Mouse (Mus musculus) CH12.LX (cell line): ENCODE results near the gene Birc6.
A peak's percentile ranks its signal among the peaks of the same experiment; 100 is the strongest.

Source experiments
- CTCF ChIP-seq, 2 experiments: IDR thresholded peaks in 1 of 2; conservative IDR thresholded peaks in 1 of 2; 2 replicates each; pipeline ENCODE4 v1.5.1; 2011 to 2012; ENCODE audit warnings: low read depth in 2 of 2, low read length in 2 of 2, improper control_type of control experiment in 1 of 2, inconsistent platforms in 1 of 2, mild to moderate bottlenecking in 1 of 2, moderate library complexity in 1 of 2
- KAT2A ChIP-seq: IDR thresholded peaks from 2 replicates; pipeline ENCODE4 v1.6.1; 2012; ENCODE audit warnings: low read length, improper control_type of control experiment, inconsistent platforms; ENCODE audit not compliant: insufficient replicate concordance
- MAX ChIP-seq: IDR thresholded peaks from 2 replicates; pipeline ENCODE4 v1.6.1; 2011; ENCODE audit warnings: low read length, improper control_type of control experiment
- POLR2A ChIP-seq: IDR thresholded peaks from 2 replicates; pipeline ENCODE4 v1.6.1; 2011; ENCODE audit warnings: low read depth, mild to moderate bottlenecking, improper control_type of control experiment, low read length
- RCOR1 ChIP-seq: conservative IDR thresholded peaks from 2 replicates; pipeline ENCODE4 v1.6.1; 2012; ENCODE audit warnings: low read depth, mild to moderate bottlenecking, inconsistent platforms, low read length, improper control_type of control experiment
- SMC3 ChIP-seq: IDR thresholded peaks from 2 replicates; pipeline ENCODE4 v1.6.1; 2011; ENCODE audit warnings: low read depth, low read length, improper control_type of control experiment

DNA sequence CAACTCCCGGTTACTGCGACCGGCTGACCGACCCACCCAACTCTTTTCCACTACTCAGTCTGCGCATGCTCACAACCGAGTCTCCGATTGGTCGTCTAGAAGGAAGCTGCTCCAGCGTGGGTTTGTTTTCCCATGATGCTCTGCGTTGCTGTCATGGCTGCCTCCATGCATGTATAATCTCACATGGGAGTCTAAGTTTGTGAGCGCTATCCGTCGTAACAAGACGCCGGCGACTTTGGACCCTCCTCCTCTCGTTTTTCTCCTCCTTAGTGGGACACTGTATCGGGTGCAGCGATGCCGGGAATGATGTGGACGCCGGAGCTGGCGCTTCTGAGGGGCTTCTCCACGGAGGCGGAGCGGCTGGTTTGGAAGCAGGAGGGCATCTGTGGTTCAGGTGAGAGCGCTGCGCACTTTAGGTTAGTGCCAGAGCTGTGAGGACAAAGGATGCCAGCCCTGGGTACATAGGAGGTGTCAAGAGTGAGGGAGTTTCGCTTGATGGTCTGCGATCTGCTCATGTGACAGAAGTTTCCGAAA is 189.6 kb downstream of the Birc6 start, which contains the start of gene Ttc27:
- TF ChIP-seq KAT2A (0 out of 2 replicates have a peak, but pooled peaks have one; percentile 65), RCOR1 (no peak), CTCF (conservative IDR thresholded peaks at IDR 0.05 in 1 of 2, IDR thresholded peaks at IDR 0.05 in 1 of 2; ENCODE audit: low read depth in 2 of 2, low read length in 2 of 2) (no peak), MAX (peak; percentile 98), SMC3 (no peak), POLR2A (peak; percentile 93)
